Mouse (Mus musculus) urinary bladder, adult 2 months (tissue): ENCODE data around the gene Dync1li2. TPM values are rescaled to one million over a fixed set of nuclear protein-coding genes. Genes with fewer than 3 reads are reported as not detected.

Experiments used
- DNase-seq: peaks from one replicate; pipeline ENCODE4 v3.0.0; 2022; ENCODE audit warnings: low spot score
- polyA plus RNA-seq: library from polyadenylated mRNA; depleted of rRNA; stranded (reverse); fragments of >200 nt; gene quantifications from 2 replicates; pipeline ENCODE4 v1.2.3, GENCODE M21; 2012

Dync1li2 gene
- polyA plus RNA-seq, 1 experiment = 79.6 TPM

GRCm38 (mm10) chr8:104413770-104414169, 29.1 kb downstream of the Dync1li2 start:
- DNase-seq = no peak

GRCm38 (mm10) chr8:104412805-104413532, 29.9 kb downstream of the Dync1li2 start:
- no peak for DNase-seq

GRCm38 (mm10) chr8:104411972-104412371, 30.9 kb downstream of the Dync1li2 start:
- DNase-seq = no peak

GRCm38 (mm10) chr8:104411468-104411867, 31.4 kb downstream of the Dync1li2 start:
- no peak for DNase-seq

GRCm38 (mm10) chr8:104410628-104411273, 32.1 kb downstream of the Dync1li2 start:
- no peak for DNase-seq

- no peak for DNase-seq
Measured at GRCm38 (mm10) chr8:104408328-104409110, 34.3 kb downstream of the Dync1li2 start.

- DNase-seq = no peak
Measured at GRCm38 (mm10) chr8:104406340-104407128, 36.3 kb downstream of the Dync1li2 start.

GRCm38 (mm10) chr8:104405430-104406187, 37.2 kb downstream of the Dync1li2 start:
- no peak for DNase-seq

GRCm38 (mm10) chr8:104403596-104403995, 39.3 kb downstream of the Dync1li2 start:
- DNase-seq = no peak

GRCm38 (mm10) chr8:104395703-104396357, 47.0 kb downstream of the Dync1li2 start, which contains the start of gene Cmtm4:
TSS of gene Cmtm4 (minus strand) at chr8:104395807.
- DNase-seq = no peak

- peak; percentile 69 for DNase-seq
Measured at GRCm38 (mm10) chr8:104394801-104395702, 47.8 kb downstream of the Dync1li2 start.

- DNase-seq = no peak
Measured at GRCm38 (mm10) chr8:104393767-104394166, 49.1 kb downstream of the Dync1li2 start.

- DNase-seq = no peak
Measured at GRCm38 (mm10) chr8:104393139-104393538, 49.7 kb downstream of the Dync1li2 start.

- no peak for DNase-seq
Measured at GRCm38 (mm10) chr8:104390245-104390644, 52.6 kb downstream of the Dync1li2 start.

GRCm38 (mm10) chr8:104387980-104388379, 54.9 kb downstream of the Dync1li2 start:
- no peak for DNase-seq

- no peak for DNase-seq
Measured at GRCm38 (mm10) chr8:104387501-104387900, 55.3 kb downstream of the Dync1li2 start.

GRCm38 (mm10) chr8:104386693-104387092, 56.2 kb downstream of the Dync1li2 start:
- DNase-seq = no peak

- no peak for DNase-seq
Measured at GRCm38 (mm10) chr8:104383977-104384376, 58.9 kb downstream of the Dync1li2 start.

- DNase-seq = no peak
Measured at GRCm38 (mm10) chr8:104383296-104383695, 59.6 kb downstream of the Dync1li2 start.
